ENCODE assay signal across 26 mouse cellular contexts in the genomic region with DNA sequence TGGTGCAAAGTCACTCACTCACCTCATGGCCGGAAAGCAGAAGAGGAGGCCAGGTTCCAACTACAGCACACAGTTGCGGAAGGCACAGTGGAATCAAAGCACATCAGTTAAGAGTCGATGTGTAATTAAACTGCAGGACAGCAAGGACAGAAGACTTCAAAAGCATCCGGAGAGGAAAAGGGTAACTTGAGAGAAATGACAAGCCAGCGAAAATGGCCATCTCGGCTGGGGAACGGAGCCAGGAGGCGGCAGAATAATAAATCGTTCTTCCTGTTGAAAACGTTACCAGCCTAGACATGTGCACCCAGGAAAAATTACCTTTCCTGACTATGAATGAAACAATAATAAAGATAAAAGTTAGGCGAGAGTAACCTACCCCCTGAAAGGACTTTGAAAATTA. TPM values are rescaled to one million over a fixed set of nuclear protein-coding genes. Genes with fewer than 3 reads are reported as not detected.
DNase-seq lines count a peak whose midpoint lies in the region; ATAC-seq and TF ChIP-seq lines count a peak whose summit lies in the region.
"Had no signal": no experiment of that assay in that cellular context is flagged by ENCODE, and none has a peak within 500 bp of the region (broad histone marks: within the 10 kb centered on the region; RNA-seq: fewer than 3 reads in every experiment).

No protein-coding gene starts in this region.

- no peaks in the 10 kb centered on the region for H3K36me3 ChIP-seq in kidney, adult 2 months (ENCODE audit: control insufficient read depth, insufficient read depth, low read length)
- H3K36me3 ChIP-seq: embryonic facial prominence, embryonic 10.5 days; embryonic facial prominence, embryonic 13.5 days; forebrain, embryonic 12.5 days; forebrain, embryonic 15.5 days; heart, embryonic 12.5 days; heart, embryonic 15.5 days; hindbrain, embryonic 10.5 days; hindbrain, embryonic 13.5 days; intestine, embryonic 15.5 days had no signal

- H3K27me3 ChIP-seq in kidney, adult 2 months (replicated peaks; ENCODE audit: control insufficient read depth, insufficient read depth, low read length): no peaks in the 10 kb centered on the region
- H3K27me3 ChIP-seq: embryonic facial prominence, embryonic 13.5 days; forebrain, embryonic 12.5 days; forebrain, embryonic 15.5 days; heart, embryonic 12.5 days; heart, embryonic 15.5 days; hindbrain, embryonic 13.5 days; intestine, embryonic 15.5 days had no signal

- 0 out of 2 replicates have a peak, but pooled peaks cover 4% of the 10 kb centered on the region for H3K4me1 ChIP-seq in kidney, adult 2 months (ENCODE audit: control insufficient read depth, insufficient read depth, low read length)
- H3K4me1 ChIP-seq: embryonic facial prominence, embryonic 10.5 days; embryonic facial prominence, embryonic 13.5 days; forebrain, embryonic 12.5 days; forebrain, embryonic 15.5 days; hindbrain, embryonic 10.5 days; hindbrain, embryonic 13.5 days; intestine, embryonic 15.5 days had no signal

- ATAC-seq in cerebellum, adult (ENCODE audit: insufficient number of reproducible peaks, low FRiP score, low TSS enrichment): no peak
- ATAC-seq: CD4-positive, CD25-positive, alpha-beta regulatory T cell, adult 4 months; forebrain, embryonic 15.5 days; hindbrain, embryonic 16.5 days; intestine, embryonic 15.5 days had no signal

- H3K4me3 ChIP-seq in kidney, adult 2 months (ENCODE audit: insufficient read depth, low read depth, low read length): no peak overlapping the region
- H3K4me3 ChIP-seq: embryonic facial prominence, embryonic 10.5 days; embryonic facial prominence, embryonic 13.5 days; erythroblast, embryonic 14.5 days; forebrain, embryonic 12.5 days; forebrain, embryonic 15.5 days; heart, embryonic 12.5 days; heart, embryonic 15.5 days; hindbrain, embryonic 10.5 days; hindbrain, embryonic 13.5 days; intestine, embryonic 15.5 days had no signal

- 26% methylated on average over 11 of the region's 11 CpGs for WGBS in kidney, adult 2 months

- no peak for TF ChIP-seq CTCF in kidney, adult 2 months (conservative IDR thresholded peaks at IDR 0.05; ENCODE audit: insufficient read depth, insufficient read length, low read depth, low read length)

- no peak for TF ChIP-seq POLR2A in kidney, adult 2 months (IDR thresholded peaks at IDR 0.05; ENCODE audit: low read depth, low read length)

- H3K27ac ChIP-seq in kidney, adult 2 months (ENCODE audit: insufficient read depth, low read depth, low read length): no peak overlapping the region
- H3K27ac ChIP-seq: embryonic facial prominence, embryonic 10.5 days; embryonic facial prominence, embryonic 13.5 days; forebrain, embryonic 12.5 days; forebrain, embryonic 15.5 days; heart, embryonic 15.5 days; hindbrain, embryonic 10.5 days; hindbrain, embryonic 13.5 days; intestine, embryonic 15.5 days had no signal

- DNase-seq in kidney, adult 2 months: peak; percentile 36
- no peak for DNase-seq in kidney, adult 18-20 months
- DNase-seq in adrenal gland, postnatal 10 days: peak; percentile 42
- peak; percentile 51 for DNase-seq in adrenal gland, postnatal 14 days
- DNase-seq in embryo, embryonic 9.5 days (ENCODE audit: extremely low spot score): no peak
- DNase-seq: cerebellum, adult 11 months; cerebellum, adult 2 months; cerebellum, adult 9-11 months; cerebellum, postnatal 25 days; gastrocnemius, postnatal 25 days; heart, adult 18-20 months; heart, postnatal 10 days; heart, postnatal 36 days had no signal

RNA-seq across cellular contexts. Expression of gene Zdhhc17, which starts 56.2 kb away (rescaled TPM):
- 15.9 and 16.5 TPM in 2 replicates for polyA plus RNA-seq in kidney, adult 2 months (2012; rRNA removed)
- total RNA-seq in adrenal gland, postnatal 10 days (2021): 10 to 100 TPM; 29.7 to 37.4 TPM
- 33.6 and 37.1 TPM in 2 replicates for total RNA-seq in adrenal gland, postnatal 14 days (2021)
- polyA plus RNA-seq: erythroblast, embryonic 14.5 days had no signal

Comparison
In these comparisons a context has a peak if more than half of its experiments do, and no peak if none do; other contexts are left out.
1. DNase-seq: peak in kidney, adult 2 months (single experiment), adrenal gland, postnatal 10 days (single experiment) and adrenal gland, postnatal 14 days (single experiment); none in kidney, adult 18-20 months (single experiment) and embryo, embryonic 9.5 days (single experiment).